Mouse (Mus musculus): ENCODE results near the gene Gm15737. TPM values are rescaled to one million over a fixed set of nuclear protein-coding genes. Genes with fewer than 3 reads are reported as not detected.

The Gm15737 gene
- not detected in 2 replicates for polyA plus RNA-seq (2014; fragmentation: Nextera tagmentation; extraction: Ambion mirVana)

DNA sequence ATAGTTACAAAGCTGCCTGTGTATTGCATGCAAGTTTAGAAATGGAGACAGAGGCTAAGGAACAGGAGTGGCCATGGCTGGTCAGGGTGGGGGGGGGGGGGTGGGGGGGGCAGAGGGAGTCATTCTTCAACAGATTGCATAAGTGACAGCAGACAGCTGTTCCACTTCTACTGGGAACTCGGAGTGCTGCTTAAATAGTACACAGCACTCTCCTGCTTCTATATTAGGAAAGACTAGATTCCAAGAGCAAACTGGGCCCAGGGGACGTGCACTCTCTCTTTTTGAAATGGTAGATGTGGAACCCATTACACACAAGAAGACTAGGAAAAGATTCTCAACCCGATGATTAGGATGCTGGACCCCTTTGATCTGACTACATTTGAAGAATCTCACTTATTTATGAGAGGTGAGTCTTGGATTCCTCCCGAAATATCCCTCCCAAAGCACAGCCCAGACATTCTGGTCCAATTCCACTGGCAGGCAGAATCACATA lies at the start of gene Gm15737:
Gene Gm15737, plus strand, starts transcription at position 269 of the 493 bp plus-strand sequence.
- WGBS: 74% methylated on average over 4 of the region's 4 CpGs

DNA sequence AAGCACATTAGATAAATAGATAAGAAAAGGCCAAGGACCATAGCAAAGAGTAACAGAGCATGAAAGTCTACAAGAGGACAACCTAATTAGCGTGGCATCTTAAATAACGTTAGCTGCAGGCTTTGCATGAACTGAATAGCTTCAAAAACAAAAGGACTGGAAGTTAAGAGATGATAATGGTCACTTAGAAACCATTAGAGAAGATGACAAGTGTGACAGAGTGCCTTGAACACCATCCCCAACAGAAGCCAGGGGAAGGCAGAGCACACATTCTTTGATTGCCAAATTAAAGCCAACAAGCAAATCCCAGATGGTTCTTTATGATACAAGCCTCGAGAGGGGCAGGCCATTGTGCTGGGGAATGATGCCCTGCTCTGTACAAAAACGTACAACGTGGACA lies 47.6 kb upstream of the Gm15737 start:
- H3K4me1 ChIP-seq (ENCODE audit: control insufficient read depth, insufficient read depth, low read length): peaks cover 4% of the 10 kb centered on the region; the same call in 1 of the 2 replicates
- no peak overlapping the region for H3K9ac ChIP-seq (ENCODE audit: low read length)
- H3K27ac ChIP-seq (ENCODE audit: low read depth, low read length): no peak overlapping the region
- no peaks in the 10 kb centered on the region for H3K9me3 ChIP-seq (ENCODE audit: control insufficient read depth, low read length)
- WGBS: 21% methylated on average over 5 of the region's 5 CpGs
- H3K27me3 ChIP-seq (ENCODE audit: control insufficient read depth, insufficient read depth, low read length): no peaks in the 10 kb centered on the region
- ATAC-seq (ENCODE audit: low FRiP score) (no peak), DNase-seq (ENCODE audit: low spot score, missing footprints) (no peak)
- no peak overlapping the region for H3K4me3 ChIP-seq (ENCODE audit: low read depth, low read length)
- H3K4me2 ChIP-seq: no peak overlapping the region
- no peaks in the 10 kb centered on the region for H3K36me3 ChIP-seq (ENCODE audit: control insufficient read depth, insufficient read depth, low read length)

More for the DNA sequence above, at the start of gene Gm15737:
- Histone ChIP-seq H3K4me2 (no peak within 1 kb of the TSS), H3K4me1 (ENCODE audit: control insufficient read depth, insufficient read depth, low read length) (no peaks in the 10 kb centered on the region), H3K9ac (ENCODE audit: low read length) (no peak within 1 kb of the TSS), H3K4me3 (ENCODE audit: low read depth, low read length) (no peak within 1 kb of the TSS), H3K27me3 (ENCODE audit: control insufficient read depth, insufficient read depth, low read length) (no peaks in the 10 kb centered on the region), H3K27ac (ENCODE audit: low read depth, low read length) (no peak within 1 kb of the TSS), H3K9me3 (ENCODE audit: control insufficient read depth, low read length) (no peaks in the 10 kb centered on the region), H3K36me3 (ENCODE audit: control insufficient read depth, insufficient read depth, low read length) (no peaks in the 10 kb centered on the region)
- DNase-seq (ENCODE audit: low spot score, missing footprints) (no peak), ATAC-seq (ENCODE audit: low FRiP score) (no peak)

DNA sequence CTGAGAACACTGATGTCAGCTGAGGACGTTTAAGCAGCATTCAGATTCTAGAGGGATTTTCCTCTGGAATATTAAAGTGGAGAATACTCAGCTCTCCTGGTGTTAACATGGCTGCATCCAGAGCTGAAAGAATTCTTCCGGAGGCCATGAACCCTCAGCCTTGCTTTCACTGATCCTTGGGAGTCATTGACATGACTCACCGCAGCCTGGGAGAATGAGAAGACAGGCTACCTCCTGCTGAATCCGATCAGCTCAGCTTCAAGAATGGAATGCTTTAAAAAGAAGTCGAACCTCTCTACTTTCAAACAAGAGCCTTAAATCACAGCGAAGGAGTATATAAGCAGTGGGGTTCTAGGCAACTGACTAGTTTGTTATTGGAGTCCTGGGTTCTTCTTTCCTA lies 47.2 kb upstream of the Gm15737 start:
- WGBS: 29% methylated on average over 6 of the region's 6 CpGs
- ATAC-seq (ENCODE audit: low FRiP score): no peak
- Histone ChIP-seq H3K27me3 (ENCODE audit: control insufficient read depth, insufficient read depth, low read length) (no peaks in the 10 kb centered on the region), H3K9ac (ENCODE audit: low read length) (no peak overlapping the region), H3K4me2 (no peak overlapping the region), H3K4me1 (ENCODE audit: control insufficient read depth, insufficient read depth, low read length) (0 out of 2 replicates have a peak, but pooled peaks cover 2% of the 10 kb centered on the region), H3K27ac (ENCODE audit: low read depth, low read length) (no peak overlapping the region), H3K36me3 (ENCODE audit: control insufficient read depth, insufficient read depth, low read length) (no peaks in the 10 kb centered on the region), H3K9me3 (ENCODE audit: control insufficient read depth, low read length) (no peaks in the 10 kb centered on the region), H3K4me3 (ENCODE audit: low read depth, low read length) (no peak overlapping the region)
- DNase-seq (ENCODE audit: low spot score, missing footprints): peak; percentile 70

DNA sequence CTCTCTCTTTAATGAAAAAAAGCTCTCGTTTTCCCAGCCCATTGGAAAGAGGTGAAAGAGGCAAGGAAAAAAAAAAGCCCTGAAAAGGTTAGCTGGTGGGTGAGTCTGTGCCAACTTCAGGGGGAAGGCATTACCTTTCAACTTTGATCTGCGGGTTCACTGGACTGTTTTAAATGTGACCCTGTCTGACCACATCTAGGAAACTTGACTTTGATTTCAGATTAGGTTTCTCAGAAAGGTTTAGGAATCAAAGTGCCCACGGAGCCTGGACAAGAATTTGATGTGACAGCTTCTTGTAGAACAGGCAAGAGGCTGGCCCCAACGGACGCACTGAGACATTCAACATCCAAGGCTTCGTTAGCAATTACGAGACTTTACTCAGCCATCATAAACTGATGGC lies 45.2 kb upstream of the Gm15737 start:
- Histone ChIP-seq H3K4me1 (ENCODE audit: control insufficient read depth, insufficient read depth, low read length) (0 out of 2 replicates have a peak, but pooled peaks cover 2% of the 10 kb centered on the region), H3K36me3 (ENCODE audit: control insufficient read depth, insufficient read depth, low read length) (no peaks in the 10 kb centered on the region), H3K27ac (ENCODE audit: low read depth, low read length) (no peak overlapping the region), H3K9me3 (ENCODE audit: control insufficient read depth, low read length) (no peaks in the 10 kb centered on the region), H3K9ac (ENCODE audit: low read length) (no peak overlapping the region), H3K27me3 (ENCODE audit: control insufficient read depth, insufficient read depth, low read length) (no peaks in the 10 kb centered on the region), H3K4me2 (no peak overlapping the region), H3K4me3 (ENCODE audit: low read depth, low read length) (no peak overlapping the region)
- DNase-seq (ENCODE audit: low spot score, missing footprints): peak; percentile 84
- ATAC-seq (ENCODE audit: low FRiP score): no peak
- WGBS: 46% methylated on average over 7 of the region's 7 CpGs

DNA sequence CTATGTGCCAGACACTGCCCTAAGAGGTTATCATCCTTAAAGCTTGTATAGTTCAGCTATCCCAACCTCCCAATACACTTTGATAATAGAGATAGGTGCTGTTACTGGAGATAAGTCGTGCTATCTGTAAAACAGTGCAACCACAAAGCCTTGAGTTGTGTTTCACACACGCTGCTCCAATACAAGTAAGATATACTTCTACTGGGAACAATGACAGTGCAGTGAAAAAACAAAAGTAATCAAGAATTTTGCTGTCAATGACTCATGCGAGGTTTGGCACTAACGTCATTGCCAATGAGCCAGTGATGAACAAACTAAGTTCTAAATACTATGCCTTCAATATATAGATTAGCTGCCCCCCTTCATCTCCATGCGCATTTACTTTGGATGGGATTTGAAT lies 42.6 kb upstream of the Gm15737 start:
- DNase-seq (ENCODE audit: low spot score, missing footprints) (peak; percentile 76), ATAC-seq (ENCODE audit: low FRiP score) (no peak)
- H3K36me3 ChIP-seq (ENCODE audit: control insufficient read depth, insufficient read depth, low read length): no peaks in the 10 kb centered on the region
- H3K27me3 ChIP-seq (ENCODE audit: control insufficient read depth, insufficient read depth, low read length): no peaks in the 10 kb centered on the region
- no peak overlapping the region for H3K9ac ChIP-seq (ENCODE audit: low read length)
- H3K4me2 ChIP-seq: no peak overlapping the region
- H3K4me3 ChIP-seq (ENCODE audit: low read depth, low read length): no peak overlapping the region
- no peak overlapping the region for H3K27ac ChIP-seq (ENCODE audit: low read depth, low read length)
- WGBS: 81% methylated on average over 5 of the region's 5 CpGs
- peaks cover 4% of the 10 kb centered on the region; the same call in 1 of the 2 replicates for H3K4me1 ChIP-seq (ENCODE audit: control insufficient read depth, insufficient read depth, low read length)
- H3K9me3 ChIP-seq (ENCODE audit: control insufficient read depth, low read length): no peaks in the 10 kb centered on the region

DNA sequence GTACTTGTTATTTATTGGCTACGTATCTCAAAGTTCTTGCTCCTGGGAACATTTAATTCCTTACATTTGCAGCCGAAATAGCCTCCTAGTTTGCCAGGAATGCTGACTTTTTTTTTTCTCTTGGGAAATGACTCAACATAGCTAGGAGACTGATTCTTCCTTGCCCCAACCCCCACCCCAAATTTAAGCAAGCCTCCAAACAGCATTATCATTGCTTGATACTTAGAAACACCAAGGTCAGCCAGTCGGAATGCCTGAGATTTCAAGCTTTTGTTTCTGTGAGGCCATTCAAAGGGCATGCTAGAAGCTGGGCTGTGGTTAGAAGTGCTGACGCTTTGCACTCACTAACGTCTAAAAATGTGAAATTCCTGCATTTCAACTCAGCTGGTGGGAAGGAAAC lies 41.8 kb upstream of the Gm15737 start:
- Histone ChIP-seq H3K4me1 (ENCODE audit: control insufficient read depth, insufficient read depth, low read length) (peaks cover 2% of the 10 kb centered on the region; the same call in 1 of the 2 replicates), H3K4me3 (ENCODE audit: low read depth, low read length) (no peak overlapping the region), H3K9ac (ENCODE audit: low read length) (no peak overlapping the region), H3K27me3 (ENCODE audit: control insufficient read depth, insufficient read depth, low read length) (no peaks in the 10 kb centered on the region), H3K27ac (ENCODE audit: low read depth, low read length) (no peak overlapping the region), H3K36me3 (ENCODE audit: control insufficient read depth, insufficient read depth, low read length) (no peaks in the 10 kb centered on the region), H3K9me3 (ENCODE audit: control insufficient read depth, low read length) (no peaks in the 10 kb centered on the region), H3K4me2 (no peak overlapping the region)
- DNase-seq (ENCODE audit: low spot score, missing footprints) (peak; percentile 59), ATAC-seq (ENCODE audit: low FRiP score) (no peak)
- WGBS: 48% methylated on average over 5 of the region's 5 CpGs

DNA sequence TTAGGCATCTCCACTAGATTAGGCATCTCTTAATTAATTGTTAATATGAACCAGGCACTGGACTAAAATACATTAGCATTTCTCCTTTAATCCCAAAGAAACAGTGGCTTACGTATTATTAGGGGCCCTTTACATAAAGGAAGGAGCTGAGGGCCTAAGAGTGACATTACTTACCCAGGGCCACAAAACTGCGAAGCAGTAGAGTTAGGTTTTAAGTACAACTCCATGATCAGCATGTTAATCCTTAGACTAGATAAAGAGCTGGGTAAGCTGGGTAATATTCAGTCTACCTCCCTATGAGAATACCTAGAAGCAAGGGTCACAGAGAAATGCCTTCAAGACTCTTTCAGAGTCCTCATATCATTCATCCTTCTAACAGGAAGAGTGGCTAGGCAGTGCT lies 40.0 kb upstream of the Gm15737 start:
- no peaks in the 10 kb centered on the region for H3K9me3 ChIP-seq (ENCODE audit: control insufficient read depth, low read length)
- no peak overlapping the region for H3K4me2 ChIP-seq
- 86% methylated on average over 2 of the region's 2 CpGs for WGBS
- H3K9ac ChIP-seq (ENCODE audit: low read length): no peak overlapping the region
- no peak for ATAC-seq (ENCODE audit: low FRiP score)
- H3K4me3 ChIP-seq (ENCODE audit: low read depth, low read length): no peak overlapping the region
- no peaks in the 10 kb centered on the region for H3K36me3 ChIP-seq (ENCODE audit: control insufficient read depth, insufficient read depth, low read length)
- no peaks in the 10 kb centered on the region for H3K27me3 ChIP-seq (ENCODE audit: control insufficient read depth, insufficient read depth, low read length)
- peak; percentile 12 for DNase-seq (ENCODE audit: low spot score, missing footprints)
- H3K4me1 ChIP-seq (ENCODE audit: control insufficient read depth, insufficient read depth, low read length): peaks cover 2% of the 10 kb centered on the region; the same call in 1 of the 2 replicates
- H3K27ac ChIP-seq (ENCODE audit: low read depth, low read length): no peak overlapping the region

DNA sequence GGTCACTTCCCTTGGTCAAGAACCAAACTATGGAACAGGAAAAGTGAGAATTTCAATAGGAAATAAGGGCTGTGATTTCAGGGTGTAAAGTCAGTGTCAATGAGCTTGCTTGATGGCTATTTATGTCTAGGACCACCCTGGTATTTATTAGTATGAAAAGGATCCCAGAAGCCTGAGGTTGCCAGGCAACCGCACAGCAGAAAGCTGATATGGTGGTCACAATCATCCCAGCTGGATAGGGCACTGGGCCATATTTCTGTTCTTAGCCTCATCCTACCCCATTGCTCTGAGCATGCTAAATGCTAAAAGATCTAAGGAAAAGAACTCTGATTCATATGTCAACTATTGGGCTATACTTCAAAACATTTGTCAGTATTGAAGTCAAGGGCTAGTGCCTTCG lies 38.1 kb upstream of the Gm15737 start:
- no peak overlapping the region for H3K9ac ChIP-seq (ENCODE audit: low read length)
- ATAC-seq (ENCODE audit: low FRiP score) (no peak), DNase-seq (ENCODE audit: low spot score, missing footprints) (no peak)
- no peaks in the 10 kb centered on the region for H3K27me3 ChIP-seq (ENCODE audit: control insufficient read depth, insufficient read depth, low read length)
- no peak overlapping the region for H3K4me2 ChIP-seq
- 90% methylated on average over 2 of the region's 2 CpGs for WGBS
- no peak overlapping the region for H3K4me3 ChIP-seq (ENCODE audit: low read depth, low read length)
- H3K4me1 ChIP-seq (ENCODE audit: control insufficient read depth, insufficient read depth, low read length): peaks cover 2% of the 10 kb centered on the region; the same call in 1 of the 2 replicates
- H3K27ac ChIP-seq (ENCODE audit: low read depth, low read length): no peak overlapping the region
- H3K9me3 ChIP-seq (ENCODE audit: control insufficient read depth, low read length): no peaks in the 10 kb centered on the region
- H3K36me3 ChIP-seq (ENCODE audit: control insufficient read depth, insufficient read depth, low read length): no peaks in the 10 kb centered on the region

DNA sequence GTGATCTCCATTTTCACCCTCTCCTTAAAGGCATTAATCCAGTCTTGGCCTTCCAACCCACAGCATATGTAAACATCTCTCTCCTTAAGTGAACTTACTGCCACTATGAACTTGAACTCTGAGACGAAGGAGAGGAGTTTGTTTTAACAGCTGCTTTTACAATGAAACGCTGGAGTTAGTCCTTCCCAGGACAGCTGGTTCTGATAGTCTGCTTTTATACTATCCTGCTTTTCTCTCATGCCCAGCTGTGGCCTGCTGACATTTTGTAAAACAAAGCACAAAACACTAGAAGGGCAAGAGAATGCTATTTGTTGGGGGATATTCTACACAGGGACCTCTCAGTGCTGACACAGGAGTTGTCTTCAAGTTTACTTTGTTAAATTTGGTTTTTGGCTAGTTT lies 27.2 kb upstream of the Gm15737 start:
- no peaks in the 10 kb centered on the region for H3K9me3 ChIP-seq (ENCODE audit: control insufficient read depth, low read length)
- no peak overlapping the region for H3K4me2 ChIP-seq
- no peaks in the 10 kb centered on the region for H3K27me3 ChIP-seq (ENCODE audit: control insufficient read depth, insufficient read depth, low read length)
- H3K27ac ChIP-seq (ENCODE audit: low read depth, low read length): no peak overlapping the region
- no peaks in the 10 kb centered on the region for H3K36me3 ChIP-seq (ENCODE audit: control insufficient read depth, insufficient read depth, low read length)
- 11% methylated on average over 2 of the region's 2 CpGs for WGBS
- no peak overlapping the region for H3K9ac ChIP-seq (ENCODE audit: low read length)
- H3K4me1 ChIP-seq (ENCODE audit: control insufficient read depth, insufficient read depth, low read length): no peaks in the 10 kb centered on the region
- no peak overlapping the region for H3K4me3 ChIP-seq (ENCODE audit: low read depth, low read length)
- DNase-seq (ENCODE audit: low spot score, missing footprints) (peak; percentile 84), ATAC-seq (ENCODE audit: low FRiP score) (no peak)

Measured in midbrain, embryonic 11.5 days (tissue).